10 mouse cellular contexts compared by ENCODE assay signal in the genomic region with DNA sequence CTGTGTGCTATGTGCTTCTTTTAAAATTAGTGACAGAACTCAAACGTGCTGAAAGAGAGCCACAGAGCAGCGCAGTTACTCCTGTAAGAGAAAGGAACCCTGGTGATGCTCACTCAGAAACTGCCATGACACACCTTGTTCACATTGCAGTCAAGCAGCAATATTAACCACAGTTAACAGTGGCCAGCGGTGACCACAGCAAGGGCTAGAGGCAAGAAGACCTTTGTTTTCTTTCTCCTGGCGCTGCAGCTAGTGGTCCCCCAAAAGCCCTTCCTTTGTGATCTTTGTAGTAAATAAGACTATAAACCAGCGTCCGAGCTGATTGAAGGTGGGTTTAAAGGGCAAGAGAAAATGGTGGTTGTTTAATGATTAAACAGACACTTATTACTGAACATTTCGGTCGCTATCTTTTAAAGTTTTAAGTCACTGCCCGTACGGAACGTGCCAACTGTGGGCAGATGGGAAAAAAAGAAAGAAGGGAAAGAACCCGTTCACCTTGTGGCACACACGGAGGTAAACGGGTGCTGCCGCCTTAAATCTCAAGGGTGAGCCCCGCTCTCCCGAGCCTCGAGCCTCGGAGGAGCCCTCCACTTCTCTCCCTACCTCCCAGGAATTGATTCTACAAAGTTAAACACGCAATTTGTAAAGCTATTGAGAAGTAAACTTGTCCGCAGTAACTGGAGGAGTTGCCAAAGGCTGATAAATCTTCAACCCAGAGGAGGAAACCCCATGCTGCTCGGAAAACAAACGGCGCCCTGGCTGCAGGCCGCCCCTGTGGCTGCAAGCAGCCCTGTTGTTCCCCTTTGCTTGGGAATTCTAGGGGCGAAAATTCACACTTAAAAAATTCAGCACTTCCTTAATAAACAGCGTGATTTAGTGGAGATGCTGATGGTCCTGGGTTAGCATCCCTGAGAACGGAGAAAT.
DNase-seq lines count a peak whose midpoint lies in the region; ATAC-seq lines count a peak whose summit lies in the region.
"Had no signal": no experiment of that assay in that cellular context is flagged by ENCODE, and none has a peak within 500 bp of the region (broad histone marks: within the 10 kb centered on the region; RNA-seq: fewer than 3 reads in every experiment).

No protein-coding gene starts in this region.

- H3K27ac ChIP-seq in hindbrain, embryonic 14.5 days: peak overlapping the region; percentile 4; the same call in 1 of the 2 replicates

- peak overlapping the region; percentile 34 for H3K4me2 ChIP-seq in hindbrain, embryonic 14.5 days (replicated peaks)

- no peak overlapping the region for H3K9ac ChIP-seq in hindbrain, embryonic 14.5 days

- no peak for ATAC-seq in hindbrain, embryonic 14.5 days (ENCODE audit: low FRiP score)

- WGBS in hindbrain, embryonic 14.5 days: 23% methylated on average over 28 of the region's 28 CpGs

- peaks cover 16% of the 10 kb centered on the region; the same call in 1 of the 2 replicates for H3K27me3 ChIP-seq in hindbrain, embryonic 14.5 days (ENCODE audit: control insufficient read depth, insufficient read depth, low read length)

- intact Hi-C loops in heart, postnatal 14 days (cut with DNase I): no loop called here

- H3K36me3 ChIP-seq in hindbrain, embryonic 14.5 days (replicated peaks; ENCODE audit: control insufficient read depth, insufficient read depth): no peaks in the 10 kb centered on the region

- peak; percentile 71 for DNase-seq in heart, adult 11 months
- DNase-seq in heart, postnatal 14 days: no peak
- no peak for DNase-seq in hindbrain, embryonic 14.5 days (ENCODE audit: low spot score)
- peak; percentile 54 to 70 for DNase-seq in kidney, postnatal 4 days
- DNase-seq in neural tube, embryonic 10.5 days (ENCODE audit: extremely low spot score, low spot score): peak; percentile 52
- DNase-seq in layer of hippocampus, adult 11-12 months (ENCODE audit: low spot score): no peak
- no peak for DNase-seq in frontal cortex, postnatal 10 days (ENCODE audit: low spot score in 2 of 2)
- DNase-seq in MN1 (ENCODE audit: low spot score): no peak
- DNase-seq: cerebellum, postnatal 10 days; gastrocnemius, postnatal 25 days had no signal

- no peaks in the 10 kb centered on the region for H3K9me3 ChIP-seq in hindbrain, embryonic 14.5 days (ENCODE audit: control insufficient read depth, low read length)

- H3K4me1 ChIP-seq in hindbrain, embryonic 14.5 days (replicated peaks; ENCODE audit: control insufficient read depth, insufficient read depth, low read length): peaks cover 23% of the 10 kb centered on the region

- no peak overlapping the region for H3K4me3 ChIP-seq in hindbrain, embryonic 14.5 days (replicated peaks; ENCODE audit: low read length)

Comparison
In these comparisons a context has a peak if more than half of its experiments do, and no peak if none do; other contexts are left out.
1. DNase-seq: peak in heart, adult 11 months (single experiment), kidney, postnatal 4 days (2 of 2) and neural tube, embryonic 10.5 days (single experiment); none in heart, postnatal 14 days (0 of 2), hindbrain, embryonic 14.5 days (single experiment), layer of hippocampus, adult 11-12 months (single experiment), frontal cortex, postnatal 10 days (0 of 2) and MN1 (single experiment).